Mouse (Mus musculus): ENCODE measurements around the gene Spata33. TPM values are rescaled to one million over a fixed set of nuclear protein-coding genes. Genes with fewer than 3 reads are reported as not detected.

Spata33 gene
- polyA plus RNA-seq, 1 experiment from 2014 or later: 0.66 TPM

DNA sequence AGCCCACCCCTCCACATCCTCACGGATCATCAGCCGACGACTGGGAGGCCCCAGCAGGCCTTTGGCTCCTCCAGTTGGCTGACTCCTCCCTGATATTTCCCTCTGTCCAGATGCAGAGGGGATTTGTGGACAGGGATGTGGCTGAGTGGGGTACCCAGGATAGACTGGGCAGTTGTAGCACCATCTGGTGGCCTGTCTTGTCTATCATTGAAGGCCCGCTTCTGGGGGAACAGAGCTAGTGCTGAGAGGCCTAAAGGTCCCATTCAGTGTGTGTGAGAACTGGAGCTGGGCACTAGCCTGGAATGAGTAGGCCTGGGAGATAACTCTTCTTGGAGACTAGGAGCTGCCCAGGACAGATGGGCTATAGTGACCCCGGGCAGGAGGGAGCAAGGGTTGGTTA, 19.1 kb downstream of the Spata33 start:
- H3K4me3 ChIP-seq (ENCODE audit: low read depth, low read length): no peak overlapping the region
- peak; percentile 41 for TF ChIP-seq CTCF (IDR thresholded peaks at IDR 0.05; ENCODE audit: low read depth)
- no peak for TF ChIP-seq EP300 (IDR thresholded peaks at IDR 0.05; ENCODE audit: low read depth)
- peaks cover 7% of the 10 kb centered on the region; the same call in 1 of the 2 replicates for H3K27me3 ChIP-seq (ENCODE audit: insufficient read depth, low read length)
- peaks cover 14% of the 10 kb centered on the region for H3K4me1 ChIP-seq (ENCODE audit: insufficient read depth)
- no peak overlapping the region for H3K4me2 ChIP-seq (ENCODE audit: low read depth, low read length)
- H3K9me3 ChIP-seq (ENCODE audit: low read length): no peaks in the 10 kb centered on the region
- H3K27ac ChIP-seq (ENCODE audit: low read depth): no peak overlapping the region
- peaks cover 8% of the 10 kb centered on the region; the same call in 1 of the 2 replicates for H3K36me3 ChIP-seq (replicated peaks; ENCODE audit: insufficient read depth, low read length)
- 64% methylated on average over 5 of the region's 5 CpGs for whole genome bisulfite sequencing (ENCODE audit: insufficient replicate concordance)
- H3K9ac ChIP-seq (replicated peaks): no peak overlapping the region
- ATAC-seq (no peak), DNase-seq (no peak)

DNA sequence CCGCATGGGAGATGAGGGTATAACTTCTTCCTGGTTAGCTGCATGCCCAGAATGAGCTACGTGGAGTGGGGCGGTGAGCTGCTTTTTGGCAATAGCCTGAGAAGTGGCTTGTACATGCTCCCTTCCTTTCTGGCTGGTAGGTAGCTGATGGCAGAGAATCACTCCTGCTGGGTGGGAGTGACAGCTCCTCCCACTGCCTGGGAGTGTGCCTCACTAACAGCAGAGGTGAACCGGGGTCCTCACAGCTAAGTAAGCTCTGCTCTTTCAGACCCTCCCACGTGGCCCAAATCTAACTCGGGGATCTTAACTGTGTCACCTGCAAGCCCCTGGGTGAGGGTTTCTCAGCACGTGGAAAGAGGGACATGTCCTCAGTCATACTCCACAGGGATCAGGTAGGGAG, 19.9 kb downstream of the Spata33 start:
- no peak for TF ChIP-seq CTCF (IDR thresholded peaks at IDR 0.05; ENCODE audit: low read depth)
- no peak for TF ChIP-seq EP300 (IDR thresholded peaks at IDR 0.05; ENCODE audit: low read depth)
- H3K27ac ChIP-seq (ENCODE audit: low read depth): no peak overlapping the region
- no peak overlapping the region for H3K9ac ChIP-seq (replicated peaks)
- H3K27me3 ChIP-seq (ENCODE audit: insufficient read depth, low read length): peaks cover 7% of the 10 kb centered on the region; the same call in 1 of the 2 replicates
- no peak overlapping the region for H3K4me2 ChIP-seq (ENCODE audit: low read depth, low read length)
- H3K4me3 ChIP-seq (ENCODE audit: low read depth, low read length): no peak overlapping the region
- ATAC-seq (no peak), DNase-seq (no peak)
- 44% methylated on average over 7 of the region's 7 CpGs for WGBS (ENCODE audit: insufficient replicate concordance)
- no peaks in the 10 kb centered on the region for H3K9me3 ChIP-seq (ENCODE audit: low read length)
- peaks cover 3% of the 10 kb centered on the region; the same call in 1 of the 2 replicates for H3K36me3 ChIP-seq (replicated peaks; ENCODE audit: insufficient read depth, low read length)
- peaks cover 14% of the 10 kb centered on the region for H3K4me1 ChIP-seq (ENCODE audit: insufficient read depth)

- Histone ChIP-seq H3K4me2 (ENCODE audit: low read depth, low read length) (no peak overlapping the region), H3K9me3 (ENCODE audit: low read length) (no peaks in the 10 kb centered on the region), H3K27me3 (ENCODE audit: insufficient read depth, low read length) (peaks cover 7% of the 10 kb centered on the region; the same call in 1 of the 2 replicates), H3K4me1 (ENCODE audit: insufficient read depth) (peaks cover 14% of the 10 kb centered on the region), H3K36me3 (replicated peaks; ENCODE audit: insufficient read depth, low read length) (no peaks in the 10 kb centered on the region; the same call in 1 of the 2 replicates), H3K9ac (replicated peaks) (no peak overlapping the region), H3K4me3 (ENCODE audit: low read depth, low read length) (no peak overlapping the region), H3K27ac (ENCODE audit: low read depth) (no peak overlapping the region)
- 72% methylated on average over 13 of the region's 13 CpGs for WGBS (ENCODE audit: insufficient replicate concordance)
- TF ChIP-seq CTCF (IDR thresholded peaks at IDR 0.05; ENCODE audit: low read depth): no peak
- no peak for TF ChIP-seq EP300 (IDR thresholded peaks at IDR 0.05; ENCODE audit: low read depth)
- DNase-seq: no peak
- no peak for ATAC-seq
Observed at GRCm38 (mm10) chr8:123233300-123233699, 20.7 kb downstream of the Spata33 start.

DNA sequence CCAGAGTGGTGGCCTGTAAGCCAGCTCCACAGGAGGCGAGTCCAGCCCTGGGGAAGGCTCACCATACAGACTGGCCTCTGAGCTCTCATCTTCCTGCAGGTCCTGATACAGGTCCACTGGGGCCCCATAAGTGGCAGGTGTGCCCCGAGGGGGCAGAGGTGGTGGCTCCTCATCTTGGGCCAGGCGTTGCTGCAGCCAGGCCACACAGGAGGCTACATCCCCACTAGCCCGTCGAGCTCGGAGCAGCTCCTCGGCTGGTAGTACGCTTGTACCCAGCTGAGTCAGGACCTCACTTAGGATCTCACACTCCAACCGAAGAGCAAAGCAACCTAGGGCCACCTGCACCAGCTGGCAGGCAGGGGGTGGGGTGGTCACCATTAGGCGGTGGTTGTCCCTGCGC, 21.1 kb downstream of the Spata33 start:
- Histone ChIP-seq H3K4me2 (ENCODE audit: low read depth, low read length) (no peak overlapping the region), H3K4me1 (ENCODE audit: insufficient read depth) (peaks cover 14% of the 10 kb centered on the region), H3K27me3 (ENCODE audit: insufficient read depth, low read length) (peaks cover 7% of the 10 kb centered on the region; the same call in 1 of the 2 replicates), H3K4me3 (ENCODE audit: low read depth, low read length) (no peak overlapping the region), H3K9ac (replicated peaks) (no peak overlapping the region), H3K9me3 (ENCODE audit: low read length) (no peaks in the 10 kb centered on the region), H3K36me3 (replicated peaks; ENCODE audit: insufficient read depth, low read length) (no peaks in the 10 kb centered on the region), H3K27ac (ENCODE audit: low read depth) (no peak overlapping the region)
- ATAC-seq (no peak), DNase-seq (no peak)
- TF ChIP-seq CTCF (IDR thresholded peaks at IDR 0.05; ENCODE audit: low read depth) (no peak), EP300 (IDR thresholded peaks at IDR 0.05; ENCODE audit: low read depth) (no peak)
- WGBS (ENCODE audit: insufficient replicate concordance): 76% methylated on average over 11 of the region's 11 CpGs

- TF ChIP-seq EP300 (IDR thresholded peaks at IDR 0.05; ENCODE audit: low read depth): no peak
- TF ChIP-seq CTCF (IDR thresholded peaks at IDR 0.05; ENCODE audit: low read depth): no peak
- H3K4me1 ChIP-seq (ENCODE audit: insufficient read depth): peaks cover 14% of the 10 kb centered on the region
- H3K36me3 ChIP-seq (replicated peaks; ENCODE audit: insufficient read depth, low read length): no peaks in the 10 kb centered on the region
- H3K27me3 ChIP-seq (ENCODE audit: insufficient read depth, low read length): peaks cover 7% of the 10 kb centered on the region; the same call in 1 of the 2 replicates
- DNase-seq (no peak), ATAC-seq (no peak; the same call in 1 of the 2 replicates)
- no peak overlapping the region for H3K27ac ChIP-seq (ENCODE audit: low read depth)
- WGBS (ENCODE audit: insufficient replicate concordance): 29% methylated on average over 13 of the region's 13 CpGs
- peak overlapping the region; percentile 74 for H3K9ac ChIP-seq (replicated peaks)
- peak overlapping the region; percentile 90 for H3K4me2 ChIP-seq (ENCODE audit: low read depth, low read length)
- H3K4me3 ChIP-seq (ENCODE audit: low read depth, low read length): peak overlapping the region; percentile 76
- H3K9me3 ChIP-seq (ENCODE audit: low read length): no peaks in the 10 kb centered on the region
Observed at GRCm38 (mm10) chr8:123234918-123235519, 22.4 kb downstream of the Spata33 start.

- 1% methylated on average over 57 of the region's 57 CpGs for WGBS (ENCODE audit: insufficient replicate concordance)
- Histone ChIP-seq H3K4me3 (ENCODE audit: low read depth, low read length) (peak within 1 kb of the TSS; percentile 76), H3K9ac (replicated peaks) (peak within 1 kb of the TSS; percentile 74), H3K27me3 (ENCODE audit: insufficient read depth, low read length) (peaks cover 7% of the 10 kb centered on the region; the same call in 1 of the 2 replicates), H3K4me1 (ENCODE audit: insufficient read depth) (peaks cover 14% of the 10 kb centered on the region), H3K36me3 (replicated peaks; ENCODE audit: insufficient read depth, low read length) (no peaks in the 10 kb centered on the region), H3K9me3 (ENCODE audit: low read length) (no peaks in the 10 kb centered on the region), H3K27ac (ENCODE audit: low read depth) (peak within 1 kb of the TSS; percentile 74), H3K4me2 (ENCODE audit: low read depth, low read length) (peak within 1 kb of the TSS; percentile 90)
- peak; percentile 92 for ATAC-seq
- TF ChIP-seq CTCF (IDR thresholded peaks at IDR 0.05; ENCODE audit: low read depth) (peak; percentile 53), EP300 (IDR thresholded peaks at IDR 0.05; ENCODE audit: low read depth) (no peak)
- peak; percentile 92 for DNase-seq
Observed at GRCm38 (mm10) chr8:123235520-123236497, 23.2 kb downstream of the Spata33 start, which contains the start of gene Spata2l. Gene Spata2l (minus strand): TSS chr8:123236233.

Measured in liver, postnatal 0 days (tissue).